Mouse (Mus musculus) liver, embryonic 14.5 days (tissue): ENCODE measurements at regions not wholly inside any gene's neighbourhood (a gene's known extent, or its start where the extent isn't known, plus 50 kb on each side); places are given as distances from the start of the nearest gene placed in this dataset.

Experiments used
- CTCF ChIP-seq: IDR thresholded peaks from 2 replicates; pipeline ENCODE4 v1.5.1; 2016; ENCODE audit warnings: antibody characterized with exemption, low read depth, control low read depth
- EP300 ChIP-seq: IDR thresholded peaks from 2 replicates; pipeline ENCODE4 v1.6.1; 2016; ENCODE audit warnings: antibody characterized with exemption, low read depth

GRCm38 (mm10) chr3:139913639-139914330 lies 708.3 kb downstream of the Stpg2 start:
- TF ChIP-seq CTCF = no peak
- no peak for TF ChIP-seq EP300
